Mouse (Mus musculus) v-Abl transformed pro-B cells (cell line): ENCODE results near the gene Fbxo11.

Experiments used
- in situ Hi-C, 2 experiments: fragments of 400-800 bp; cut with MboI; formaldehyde crosslinking; loops; one replicate each; pipeline ENCODE4 v1.15.1; 2025; ENCODE audit not compliant: unreplicated experiment in 2 of 2

The Fbxo11 gene

DNA sequence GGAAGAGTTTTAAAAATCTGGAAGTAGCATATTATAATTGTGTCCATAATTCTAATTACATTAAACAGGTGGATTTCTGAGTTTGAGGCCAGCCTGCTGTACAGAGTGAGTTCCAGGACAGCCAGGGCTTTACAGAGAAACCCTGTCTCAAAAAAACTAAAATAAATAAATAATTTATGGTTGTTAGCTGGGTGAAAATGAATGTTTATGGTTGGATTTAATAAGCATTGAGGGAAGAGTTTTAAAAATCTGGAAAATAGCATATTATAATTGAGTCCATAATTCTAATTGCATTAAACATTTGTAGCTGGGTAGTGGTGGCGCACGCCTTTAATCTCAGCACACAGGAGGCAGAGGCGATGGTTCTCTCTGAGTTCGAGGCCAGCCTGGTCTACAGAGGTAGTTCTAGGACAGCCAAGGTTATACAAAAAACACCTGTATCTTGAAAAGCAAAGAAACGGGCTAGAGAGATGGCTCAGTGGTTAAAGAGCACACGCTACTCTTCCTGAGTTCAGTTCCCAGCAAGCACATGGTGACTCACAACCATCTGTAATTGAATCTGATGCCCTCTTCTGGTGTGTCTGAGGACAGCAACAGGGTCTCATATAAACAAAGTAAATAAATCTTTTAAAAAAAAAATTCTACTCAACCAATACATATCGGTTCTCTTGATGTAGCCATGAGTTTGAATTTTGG is 3.1 kb upstream of the Fbxo11 start:
- in situ Hi-C loops: loop anchor here (5.0 to 10.0 kb wide), 2 partner anchors 36 to 377 kb away; partner anchors contain the start of gene Foxn2 (in 1 of the 2)

DNA sequence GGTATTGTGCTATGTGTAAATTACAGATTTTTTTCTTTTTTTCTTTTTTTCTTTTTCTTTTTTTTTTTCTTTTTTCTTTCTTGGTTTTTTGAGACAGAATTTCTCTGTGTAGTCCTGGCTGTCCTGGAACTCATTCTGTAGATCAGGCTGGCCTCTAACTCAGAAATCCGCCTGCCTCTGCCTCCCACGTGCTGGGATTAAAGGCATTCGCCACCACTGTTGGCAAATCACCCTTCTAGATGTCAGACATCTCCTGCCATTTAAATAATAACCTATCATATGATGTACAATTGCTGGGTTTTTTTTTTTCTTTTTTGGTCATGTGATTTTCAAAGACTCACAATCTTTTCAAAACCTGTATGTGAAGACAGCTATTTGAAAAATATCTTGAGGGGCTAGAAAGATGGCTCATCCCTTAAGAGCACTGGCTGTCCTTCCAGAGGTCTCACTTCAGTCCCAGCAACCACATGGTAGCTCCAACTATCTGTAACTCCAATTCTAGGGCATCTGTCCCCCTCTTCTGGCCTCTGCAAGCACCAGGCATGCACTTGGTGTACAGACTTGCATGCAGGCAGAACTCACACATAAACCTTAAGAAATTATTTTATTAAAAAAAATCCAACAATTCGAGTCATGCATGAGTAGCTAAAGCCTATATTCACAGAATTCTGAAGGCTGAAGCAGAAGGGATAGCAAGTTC is 2.3 kb upstream of the Fbxo11 start:
- in situ Hi-C loops: loop anchor here (5.0 to 10.0 kb wide), 2 partner anchors 35 to 377 kb away; partner anchors contain the start of gene Foxn2 (in 1 of the 2)

- in situ Hi-C loops: loop anchor here (5.0 to 10.0 kb wide), 2 partner anchors 34 to 378 kb away; partner anchors contain the start of gene Foxn2 (in 1 of the 2)
Measured at GRCm38 (mm10) chr17:88066799-88067198, 1.7 kb upstream of the Fbxo11 start.

DNA sequence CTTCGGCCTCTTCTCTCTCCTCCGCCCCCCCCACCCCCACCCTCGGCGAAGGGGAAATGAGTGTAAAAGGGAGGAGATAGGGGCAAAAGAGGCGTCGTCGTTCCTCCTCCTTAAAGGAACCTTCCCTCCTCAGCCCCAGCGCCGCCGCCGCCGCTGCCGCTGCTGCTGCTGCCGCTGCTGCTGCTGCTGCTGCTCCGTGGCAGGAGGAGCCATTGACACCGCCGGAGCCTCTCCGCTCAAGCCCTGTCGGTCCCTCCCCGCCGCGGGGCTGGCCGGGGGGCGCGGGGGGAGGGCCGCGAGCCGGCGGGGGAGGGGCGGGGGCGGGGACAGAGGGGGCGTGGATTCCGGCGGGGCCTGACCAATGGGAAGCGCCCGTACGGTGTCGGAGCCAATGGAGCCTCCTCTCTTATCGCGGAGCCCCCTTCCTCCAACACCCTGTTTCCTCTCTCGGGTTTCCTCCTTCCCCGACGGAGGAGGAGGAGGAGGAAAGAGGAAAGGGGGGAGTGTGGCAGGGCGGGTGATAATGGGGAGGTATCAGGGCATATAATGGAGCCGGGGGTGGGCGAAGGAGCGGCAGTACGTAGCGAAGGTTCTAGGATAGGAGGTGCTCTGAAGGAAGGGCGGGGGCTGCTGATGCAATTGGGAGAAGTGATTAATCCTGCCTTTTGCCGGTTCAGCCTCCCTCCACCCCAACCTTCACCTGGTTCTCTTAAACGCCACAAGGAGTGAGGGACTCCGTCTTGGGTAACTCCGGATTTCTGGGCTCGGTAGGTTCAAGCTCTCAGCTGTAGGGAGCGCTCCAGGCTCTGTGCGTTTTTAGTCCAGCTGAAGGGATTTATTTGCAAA is 933 bp upstream of the Fbxo11 start:
- in situ Hi-C loops: loop anchor here (5.0 to 10.0 kb wide), 2 partner anchors 34 to 379 kb away; partner anchors contain the start of gene Foxn2 (in 1 of the 2)

DNA sequence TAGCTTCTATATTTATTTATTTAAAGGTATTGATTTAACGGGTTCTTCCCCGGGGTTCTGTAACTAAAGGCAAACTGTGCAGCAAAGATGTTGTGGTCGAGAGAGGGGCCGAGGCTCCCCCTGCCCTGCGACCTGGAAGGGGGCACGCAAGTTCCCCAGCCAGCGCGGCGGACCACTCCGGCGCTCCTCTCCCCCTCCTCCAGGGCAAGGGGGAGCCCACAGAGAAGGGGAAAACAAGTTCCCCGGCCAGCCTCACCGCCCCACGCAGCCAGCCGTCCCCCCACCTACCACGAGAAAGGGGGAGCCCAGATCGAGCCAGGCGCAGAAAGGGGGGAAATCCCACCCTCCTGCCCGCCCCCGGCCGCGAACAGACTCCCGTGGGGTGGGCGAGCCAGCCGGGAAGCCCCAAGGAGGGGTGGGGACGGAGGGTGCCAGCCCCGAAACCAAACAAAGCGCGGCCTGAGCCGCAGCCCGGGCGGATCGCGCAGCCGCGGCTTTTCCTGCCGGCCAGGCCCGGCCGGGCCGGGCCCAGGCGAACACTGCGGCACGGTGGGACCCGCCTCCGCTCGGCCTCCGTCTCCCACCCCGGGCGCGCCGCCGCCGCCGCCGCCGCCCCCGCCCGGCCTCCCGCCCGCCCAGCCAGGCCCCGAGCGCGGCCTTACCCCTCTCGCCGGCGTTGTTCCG is 602 bp downstream of the Fbxo11 start:
- in situ Hi-C loops: loop anchor here (5.0 to 10.0 kb wide), 2 partner anchors 32 to 380 kb away; partner anchors contain the start of gene Foxn2 (in 1 of the 2)

- in situ Hi-C loops: loop anchor here in 1 of 2 experiments (10.0 kb wide), 1 partner anchor 381 kb away; the partner anchor contains the start of gene Foxn2
Measured at GRCm38 (mm10) chr17:88063980-88064346, 1.1 kb downstream of the Fbxo11 start.

DNA sequence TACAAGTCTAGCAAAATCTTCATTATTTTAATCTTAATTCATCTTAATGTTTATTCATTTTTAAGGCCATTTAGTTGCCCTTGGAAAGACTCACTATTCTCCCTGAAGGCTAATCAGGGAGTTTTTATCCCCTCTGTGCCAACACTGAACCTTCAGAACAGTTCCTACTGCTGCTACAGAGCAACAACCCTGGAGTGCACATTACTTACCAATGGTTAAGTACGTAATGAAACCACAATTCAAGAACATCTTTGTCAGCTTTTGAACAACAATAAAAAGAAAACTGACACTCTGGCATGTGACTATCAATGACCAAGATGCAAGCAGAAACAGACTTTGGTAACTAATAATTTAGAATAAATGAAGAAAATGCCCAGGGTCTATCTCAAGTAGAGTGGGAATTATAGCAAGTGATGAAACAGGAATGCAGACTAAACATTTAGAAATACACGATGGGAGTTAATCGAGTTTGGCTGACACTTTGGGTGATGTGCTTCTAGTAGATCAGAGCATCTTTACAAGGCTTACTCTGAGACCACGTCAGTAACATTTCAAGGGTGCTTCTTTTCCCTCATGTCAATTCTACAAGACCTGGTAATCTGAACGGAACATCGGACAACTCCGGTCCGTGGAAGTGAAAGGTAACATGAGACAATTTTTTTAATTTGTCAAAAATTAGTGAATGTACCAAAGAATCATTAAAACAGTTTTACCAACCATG is 2.1 kb downstream of the Fbxo11 start:
- in situ Hi-C loops: loop anchor here in 1 of 2 experiments (10.0 kb wide), 1 partner anchor 382 kb away; the partner anchor contains the start of gene Foxn2

DNA sequence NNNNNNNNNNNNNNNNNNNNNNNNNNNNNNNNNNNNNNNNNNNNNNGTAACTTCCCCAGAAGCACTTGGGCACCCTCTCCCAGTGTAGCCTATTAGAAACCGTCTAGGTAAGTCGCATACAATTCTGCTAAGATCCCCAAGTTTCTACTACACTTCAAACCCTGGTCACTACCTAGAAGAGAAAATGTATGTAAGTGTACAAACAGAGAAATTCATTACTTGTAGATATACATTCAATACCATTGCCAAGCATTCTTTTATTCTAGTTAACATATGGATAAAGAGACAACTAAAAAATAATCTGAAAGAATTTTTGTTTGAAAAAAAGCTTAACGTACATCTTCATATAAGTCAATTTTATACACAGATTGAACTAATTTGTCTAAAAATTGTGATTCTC is 3.1 kb downstream of the Fbxo11 start:
- in situ Hi-C loops: loop anchor here in 1 of 2 experiments (10.0 kb wide), 1 partner anchor 383 kb away; the partner anchor contains the start of gene Foxn2

- in situ Hi-C loops: loop anchor here in 1 of 2 experiments (5.0 kb wide), 1 partner anchor 71 kb away; no protein-coding TSS in a partner anchor
Measured at GRCm38 (mm10) chr17:88058280-88058679, 6.8 kb downstream of the Fbxo11 start.

- in situ Hi-C loops: loop anchor here in 1 of 2 experiments (5.0 kb wide), 1 partner anchor 71 kb away; no protein-coding TSS in a partner anchor
Measured at GRCm38 (mm10) chr17:88057846-88058245, 7.2 kb downstream of the Fbxo11 start.

- in situ Hi-C loops: no loop called here
Measured at GRCm38 (mm10) chr17:88051679-88052078, 13.4 kb downstream of the Fbxo11 start.

GRCm38 (mm10) chr17:88050892-88051291 is 14.2 kb downstream of the Fbxo11 start:
- in situ Hi-C loops: no loop called here

DNA sequence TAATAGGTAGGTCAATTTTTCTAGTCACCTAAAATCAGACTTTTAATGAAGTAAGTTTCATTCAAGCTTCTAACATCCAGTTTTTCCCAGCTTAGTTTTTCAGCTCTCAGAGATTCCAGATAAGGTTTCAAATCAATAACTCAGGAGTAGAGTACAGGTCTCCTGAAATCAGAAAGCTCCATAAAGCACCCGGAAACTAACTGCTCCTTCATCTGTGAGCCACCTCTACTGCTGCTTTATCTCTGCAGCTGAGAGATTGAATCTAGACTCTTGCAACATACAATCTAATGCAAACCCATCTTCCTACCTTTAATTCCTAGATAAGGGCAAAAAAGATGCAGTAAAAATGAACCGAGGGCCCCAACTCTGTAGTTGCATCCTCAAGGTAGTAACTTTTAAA is 14.8 kb downstream of the Fbxo11 start:
- in situ Hi-C loops: no loop called here

DNA sequence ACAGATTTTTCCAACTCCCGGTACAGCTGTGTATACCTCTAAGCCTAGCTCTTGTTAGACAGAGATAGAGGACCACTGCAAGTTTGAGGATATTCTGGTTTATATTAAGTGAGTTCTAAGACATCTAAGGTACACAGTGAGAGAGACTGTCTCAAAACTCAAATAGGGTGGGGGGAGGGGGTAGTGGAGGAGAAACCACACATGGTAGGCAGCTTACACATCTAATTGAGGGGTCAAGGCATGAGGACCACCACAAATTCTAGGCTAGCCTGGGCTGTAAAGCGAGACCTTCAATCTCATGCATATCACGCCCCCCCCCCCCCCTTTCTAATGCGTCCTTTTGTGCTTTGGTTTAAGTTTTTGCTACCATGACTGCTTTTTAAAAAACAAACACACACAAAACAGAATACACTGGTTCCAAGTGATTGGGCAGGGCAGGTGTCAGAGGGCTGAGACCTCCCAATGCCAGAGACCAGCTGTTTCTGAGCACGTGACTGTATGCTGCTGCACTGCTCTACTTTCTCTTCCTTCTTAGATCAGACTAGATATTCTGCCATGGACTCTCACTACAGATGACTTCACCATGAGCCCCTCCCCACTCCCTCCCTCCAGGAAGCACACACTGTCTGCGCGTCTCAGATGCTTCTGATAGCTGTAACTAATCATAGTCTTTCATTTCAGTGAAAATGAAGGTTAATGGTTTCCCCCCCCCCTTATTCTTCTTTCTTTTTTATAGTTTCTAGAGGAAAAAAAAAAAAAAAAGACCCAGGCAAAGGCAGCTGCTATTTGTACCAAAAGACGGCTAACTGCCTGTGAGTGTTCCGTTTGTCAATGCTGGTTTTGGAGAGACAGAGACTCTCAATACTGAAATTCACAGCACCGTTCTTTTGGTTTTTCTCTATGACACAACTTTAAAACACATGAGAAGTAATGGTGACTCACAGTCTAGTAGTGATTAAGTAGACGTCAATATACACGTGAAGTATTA is 22.7 kb downstream of the Fbxo11 start:
- in situ Hi-C loops: loop anchor here (10.0 to 25.0 kb wide), 2 partner anchors 595 to 1078 kb away; partner anchors contain the start of gene Rhoq (in 1 of the 2)

DNA sequence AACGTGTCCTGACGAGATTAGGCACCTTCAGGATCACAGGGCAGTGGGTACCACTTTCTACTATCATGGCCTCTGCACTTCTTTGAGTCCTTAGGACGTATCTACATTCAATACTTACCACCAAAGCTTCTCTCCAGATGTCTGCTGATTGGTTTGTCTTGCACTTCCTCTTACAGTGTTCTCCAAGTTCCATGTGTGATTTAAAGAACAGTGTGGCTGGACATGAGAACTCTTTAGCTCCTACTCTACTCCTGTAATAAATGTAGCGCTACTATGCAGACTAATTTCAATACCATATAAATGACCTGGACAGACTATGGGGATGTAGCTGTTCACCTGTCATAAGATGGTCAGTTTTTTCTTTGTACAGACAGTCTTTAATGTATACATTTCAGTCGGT is 24.3 kb downstream of the Fbxo11 start:
- in situ Hi-C loops: loop anchor here (10.0 to 25.0 kb wide), 2 partner anchors 596 to 1076 kb away; partner anchors contain the start of gene Rhoq (in 1 of the 2)

DNA sequence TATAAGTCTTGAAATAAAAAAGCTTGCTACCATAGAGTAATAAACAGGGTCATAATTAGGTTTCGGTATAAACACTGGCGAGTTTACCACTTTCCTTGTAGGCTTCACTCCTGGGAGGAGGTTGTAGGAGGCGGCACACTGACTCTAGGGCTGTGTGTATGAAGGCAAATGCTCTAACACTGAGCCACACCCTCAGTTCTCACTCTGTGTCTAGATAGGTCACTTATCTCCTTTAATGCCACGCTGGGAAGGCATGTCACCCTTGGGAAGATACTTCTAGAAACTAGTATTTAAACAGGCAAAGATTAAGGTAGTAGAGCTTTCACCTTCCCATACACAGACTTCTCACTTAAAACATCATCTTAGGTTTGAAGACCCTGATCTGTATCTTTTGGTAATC is 30.7 kb downstream of the Fbxo11 start:
- in situ Hi-C loops: loop anchor here (5.0 to 25.0 kb wide), 4 partner anchors 33 to 603 kb away; partner anchors contain the start of gene Fbxo11 (in 2 of the 2)

DNA sequence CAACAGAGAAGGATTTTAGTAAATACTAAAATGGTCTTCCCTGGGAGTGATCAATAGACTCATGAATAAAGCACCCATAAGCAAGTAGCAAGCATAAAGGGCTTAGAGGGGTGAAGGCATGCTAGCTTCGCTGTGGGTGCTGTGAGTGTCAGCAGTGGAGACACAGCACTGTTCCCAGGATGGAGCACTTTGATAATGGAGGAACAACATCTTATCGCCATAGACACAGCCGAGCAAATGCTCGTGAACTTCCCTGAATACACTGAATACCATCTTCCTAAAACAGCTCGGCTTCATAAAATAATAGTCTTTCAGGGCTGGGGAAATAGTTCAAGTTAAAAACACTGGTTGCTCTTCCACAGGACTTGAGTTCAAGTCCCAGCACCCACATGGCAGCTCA is 33.3 kb downstream of the Fbxo11 start:
- in situ Hi-C loops: loop anchor here (5.0 to 25.0 kb wide), 4 partner anchors 36 to 606 kb away; partner anchors contain the start of gene Fbxo11 (in 2 of the 2)
